Mouse (Mus musculus): ENCODE results near the gene Vgll4.

Vgll4 gene

DNA sequence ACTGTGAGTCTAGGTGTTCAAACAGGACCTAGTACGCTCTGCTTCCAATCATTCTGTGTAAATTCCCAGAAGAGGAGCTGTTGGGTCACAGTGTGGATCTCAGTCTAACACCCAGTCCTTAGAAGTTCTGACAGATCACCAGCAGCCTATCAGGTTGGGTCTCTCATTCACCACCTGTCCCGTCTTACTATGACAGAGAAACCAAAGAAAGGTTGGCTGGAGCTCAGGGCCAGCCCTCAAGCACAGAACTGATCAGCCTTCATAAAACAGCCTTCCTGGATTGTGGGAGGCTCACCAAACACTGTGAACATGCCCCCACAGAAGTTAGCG is 96.0 kb downstream of the Vgll4 start:
- peak; percentile 56 for DNase-seq (ENCODE audit: low read depth, low spot score)

GRCm38 (mm10) chr6:114871010-114871660 is 98.7 kb downstream of the Vgll4 start:
- DNase-seq (ENCODE audit: low read depth, low spot score): no peak

- DNase-seq (ENCODE audit: low read depth, low spot score): no peak
Measured at GRCm38 (mm10) chr6:114869501-114870076, 100.2 kb downstream of the Vgll4 start.

GRCm38 (mm10) chr6:114868656-114869055 is 101.1 kb downstream of the Vgll4 start:
- no peak for DNase-seq (ENCODE audit: low read depth, low spot score)

DNA sequence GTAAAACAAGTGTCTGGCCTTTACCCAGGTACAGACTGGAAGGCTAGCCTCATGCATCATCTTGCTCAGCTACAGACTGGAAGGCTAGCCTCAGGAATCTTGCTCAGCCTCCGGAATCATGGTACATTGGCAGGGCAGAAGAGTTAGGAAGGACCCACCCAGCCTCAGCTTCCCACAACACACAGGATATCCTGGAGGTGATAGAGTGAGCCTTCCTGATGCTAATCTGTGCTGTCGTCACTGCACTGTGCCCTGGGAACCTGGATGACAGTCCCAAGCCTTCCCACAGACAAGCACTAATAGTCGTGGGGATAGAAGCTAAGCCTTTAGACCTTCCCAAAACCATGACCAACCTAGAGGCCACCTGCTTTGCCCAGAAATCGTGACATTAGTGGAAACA is 103.2 kb downstream of the Vgll4 start:
- DNase-seq (ENCODE audit: low read depth, low spot score): no peak

DNA sequence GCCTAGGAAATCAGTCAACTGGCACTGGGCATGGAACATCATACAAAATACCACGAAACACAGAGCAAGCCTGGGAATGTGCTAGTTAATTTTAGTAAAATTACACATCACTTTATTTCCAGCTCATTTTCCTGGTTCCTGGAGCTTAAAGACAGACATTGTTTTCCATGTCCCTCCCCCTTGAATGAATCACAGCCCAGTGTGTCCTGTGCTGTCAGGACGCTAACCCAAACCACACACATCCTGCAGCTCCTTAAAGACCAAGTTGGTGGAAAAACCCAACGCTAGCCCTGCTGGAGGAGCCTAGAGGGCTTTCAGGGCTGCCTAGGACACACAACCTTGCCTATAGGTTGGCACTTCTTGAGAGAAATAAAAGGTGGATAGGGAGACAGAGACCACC is 103.7 kb downstream of the Vgll4 start:
- DNase-seq (ENCODE audit: low read depth, low spot score): no peak

- DNase-seq (ENCODE audit: low read depth, low spot score): no peak
Measured at GRCm38 (mm10) chr6:114864421-114864820, 105.4 kb downstream of the Vgll4 start.

GRCm38 (mm10) chr6:114863501-114863900 is 106.3 kb downstream of the Vgll4 start:
- no peak for DNase-seq (ENCODE audit: low read depth, low spot score)

GRCm38 (mm10) chr6:114862046-114862445 is 107.7 kb downstream of the Vgll4 start:
- DNase-seq (ENCODE audit: low read depth, low spot score): no peak

DNA sequence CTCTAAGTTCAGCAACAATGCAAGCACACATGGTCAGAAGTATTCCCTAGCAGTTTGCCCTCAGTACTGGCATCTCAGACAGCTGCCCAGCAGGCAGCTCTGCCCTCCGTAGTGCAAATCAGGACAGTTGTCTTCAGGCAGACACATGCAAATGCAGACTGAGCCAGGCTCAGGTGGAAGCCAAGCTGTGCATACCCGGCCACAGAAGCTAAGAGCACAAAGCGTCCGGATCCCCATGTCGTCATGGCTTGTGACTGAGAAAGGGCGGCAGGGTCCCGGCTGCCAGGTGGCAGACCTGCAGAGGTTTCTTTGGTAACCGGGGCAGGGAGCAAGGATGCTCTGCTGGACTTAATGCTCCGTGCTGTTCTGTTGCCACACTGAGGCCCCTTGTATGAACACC is 108.2 kb downstream of the Vgll4 start:
- DNase-seq (ENCODE audit: low read depth, low spot score): no peak

- peak; percentile 86 for DNase-seq (ENCODE audit: low read depth, low spot score)
Measured at GRCm38 (mm10) chr6:114860677-114861568, 108.9 kb downstream of the Vgll4 start.

DNA sequence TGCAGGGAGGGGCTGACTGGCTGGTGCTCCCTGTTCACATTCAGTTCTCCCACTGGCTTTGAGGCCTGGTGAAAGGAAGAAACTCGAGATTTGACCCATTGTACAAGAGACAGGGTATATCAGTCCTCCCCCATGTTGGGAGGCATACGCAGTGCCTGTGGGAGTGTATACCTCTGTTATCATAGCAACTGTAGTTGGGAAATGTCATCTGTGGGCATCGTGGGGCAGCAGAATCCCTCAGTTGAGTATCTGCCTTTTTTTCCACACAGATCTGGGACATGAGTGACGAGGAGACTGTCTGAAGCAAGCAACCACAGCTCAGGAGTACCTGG is 111.1 kb downstream of the Vgll4 start:
- DNase-seq (ENCODE audit: low read depth, low spot score): no peak

- peak; percentile 66 for DNase-seq (ENCODE audit: low read depth, low spot score)
Measured at GRCm38 (mm10) chr6:114857996-114858721, 111.6 kb downstream of the Vgll4 start.

DNA sequence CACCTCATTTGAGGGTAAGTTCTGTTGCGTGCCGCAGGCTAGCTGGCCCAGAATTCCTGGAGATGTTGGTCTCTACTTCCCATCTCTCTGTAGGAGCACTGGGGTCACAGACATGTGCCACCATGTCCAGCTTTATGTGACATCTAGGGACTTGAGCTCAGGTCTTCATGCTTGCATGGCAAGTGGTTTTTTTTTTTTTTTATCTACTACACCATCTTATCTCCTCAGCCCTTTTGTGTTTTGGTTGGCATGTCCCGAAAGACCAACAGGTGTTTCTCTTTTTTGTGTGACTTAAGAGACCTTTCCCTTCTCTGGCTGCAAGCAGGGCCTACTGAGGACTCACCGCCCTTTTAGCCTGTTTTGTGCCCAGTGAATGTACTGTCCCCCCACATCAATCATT is 113.3 kb downstream of the Vgll4 start:
- DNase-seq (ENCODE audit: low read depth, low spot score): no peak

- no peak for DNase-seq (ENCODE audit: low read depth, low spot score)
Measured at GRCm38 (mm10) chr6:114855644-114856043, 114.2 kb downstream of the Vgll4 start.

DNA sequence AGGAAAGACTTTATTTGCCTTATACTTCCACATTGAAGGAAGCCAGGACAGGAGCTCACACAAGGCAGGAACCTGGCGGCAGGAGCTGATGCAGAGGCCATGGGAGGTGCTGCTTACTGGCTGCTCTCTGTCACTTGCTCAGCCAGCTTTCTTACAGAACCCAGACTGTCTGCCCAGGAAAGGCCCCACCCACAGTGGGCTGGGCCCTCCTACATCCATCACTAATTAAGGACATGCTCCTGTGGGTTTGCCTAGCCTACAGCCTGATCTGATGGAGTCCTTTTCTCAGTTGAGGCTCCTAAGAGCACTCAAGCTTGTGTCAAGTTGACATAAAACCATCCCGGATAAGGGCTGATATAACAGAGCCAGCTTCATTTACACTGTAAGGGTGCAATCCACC is 115.4 kb downstream of the Vgll4 start:
- no peak for DNase-seq (ENCODE audit: low read depth, low spot score)

DNA sequence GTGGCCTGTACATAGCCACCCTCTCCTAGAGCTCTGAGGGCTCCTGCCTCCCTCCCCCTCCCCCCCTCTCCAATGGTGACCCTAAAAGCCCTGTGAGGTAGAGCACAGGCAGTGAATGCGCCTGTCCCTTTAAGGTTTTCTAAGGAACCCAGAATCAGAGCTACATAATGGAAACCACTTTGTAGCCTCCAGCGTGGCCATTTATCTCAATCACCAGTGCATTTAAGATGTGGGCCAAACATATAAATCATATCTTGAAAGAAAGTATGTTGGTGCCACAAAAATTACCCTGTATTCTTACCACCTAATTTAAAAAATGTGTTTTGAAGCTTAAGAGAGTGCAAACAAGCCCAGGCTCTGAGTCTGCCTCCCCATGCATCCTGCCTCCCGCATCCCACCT is 117.1 kb downstream of the Vgll4 start:
- no peak for DNase-seq (ENCODE audit: low read depth, low spot score)

DNA sequence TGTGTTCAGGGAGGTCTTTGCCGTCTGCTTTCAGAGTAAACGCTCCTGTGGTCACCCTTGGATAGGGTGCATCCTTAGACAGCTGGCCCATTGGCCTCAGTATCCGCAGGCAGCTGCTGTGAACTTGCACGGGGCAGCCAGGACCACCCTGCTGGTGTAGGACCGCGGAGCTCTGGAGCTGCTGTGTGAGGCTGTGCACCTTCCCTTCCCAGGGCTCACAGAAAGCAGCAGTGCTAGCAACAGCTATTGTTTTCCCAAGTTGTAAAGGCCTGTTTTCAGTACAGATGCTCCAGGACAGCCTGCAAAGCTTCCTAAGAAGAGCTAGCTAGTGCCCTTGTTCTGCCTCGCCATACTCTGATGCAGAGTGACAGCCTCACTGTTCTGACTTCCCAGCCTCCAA is 118.1 kb downstream of the Vgll4 start:
- no peak for DNase-seq (ENCODE audit: low read depth, low spot score)

GRCm38 (mm10) chr6:114849787-114850186 is 120.0 kb downstream of the Vgll4 start:
- no peak for DNase-seq (ENCODE audit: low read depth, low spot score)

- no peak for DNase-seq (ENCODE audit: low read depth, low spot score)
Measured at GRCm38 (mm10) chr6:114848761-114849160, 121.0 kb downstream of the Vgll4 start.

- no peak for DNase-seq (ENCODE audit: low read depth, low spot score)
Measured at GRCm38 (mm10) chr6:114847582-114848174, 122.1 kb downstream of the Vgll4 start.

All from skeletal muscle tissue, adult 2 months (tissue).